Mouse (Mus musculus): ENCODE data around the gene Grem1. TPM values are rescaled to one million over a fixed set of nuclear protein-coding genes. Genes with fewer than 3 reads are reported as not detected.

Grem1 gene
- polyA plus RNA-seq, 1 experiment from 2014 or later = 3.3 TPM

DNA sequence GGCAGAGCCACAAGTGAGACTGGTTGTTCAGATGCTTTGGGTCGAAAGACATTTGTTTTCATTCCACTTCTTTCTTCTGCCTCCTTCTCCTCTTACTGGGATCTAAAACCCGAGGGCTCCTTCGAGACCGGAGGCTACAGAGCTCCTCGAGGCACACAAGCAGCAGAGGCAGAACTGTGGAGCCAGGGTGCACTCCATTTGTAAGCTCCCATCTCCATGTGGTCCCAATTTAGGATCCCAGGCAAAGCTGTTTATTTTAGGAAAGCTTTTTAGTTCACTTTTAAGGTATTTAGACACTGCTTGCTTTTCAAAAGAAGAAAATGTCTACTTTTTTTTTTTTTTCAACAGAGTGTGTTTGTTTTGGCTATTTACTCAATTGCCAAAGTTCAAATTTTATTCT is 42.4 kb upstream of the Grem1 start:
- TF ChIP-seq CTCF (IDR thresholded peaks at IDR 0.05; ENCODE audit: low read depth) = no peak
- no peak for TF ChIP-seq EP300 (optimal IDR thresholded peaks at IDR 0.05)
- H3K9me3 ChIP-seq (ENCODE audit: control insufficient read depth, low read length) = no peaks in the 10 kb centered on the region
- H3K27me3 ChIP-seq (ENCODE audit: control insufficient read depth, insufficient read depth, low read length) = no peaks in the 10 kb centered on the region
- no peaks in the 10 kb centered on the region for H3K4me1 ChIP-seq (replicated peaks; ENCODE audit: control insufficient read depth, insufficient read depth)
- H3K4me3 ChIP-seq (ENCODE audit: low read depth, low read length) = no peak overlapping the region
- no peak for DNase-seq (ENCODE audit: low spot score)
- H3K4me2 ChIP-seq (replicated peaks; ENCODE audit: low read depth) = no peak overlapping the region
- 71% methylated on average over 5 of the region's 5 CpGs for WGBS
- H3K9ac ChIP-seq (ENCODE audit: low read length) = no peak overlapping the region
- no peaks in the 10 kb centered on the region for H3K36me3 ChIP-seq (ENCODE audit: control insufficient read depth, insufficient read depth, low read length)
- no peak overlapping the region for H3K27ac ChIP-seq (replicated peaks)
- ATAC-seq (ENCODE audit: low FRiP score, low TSS enrichment) = no peak

DNA sequence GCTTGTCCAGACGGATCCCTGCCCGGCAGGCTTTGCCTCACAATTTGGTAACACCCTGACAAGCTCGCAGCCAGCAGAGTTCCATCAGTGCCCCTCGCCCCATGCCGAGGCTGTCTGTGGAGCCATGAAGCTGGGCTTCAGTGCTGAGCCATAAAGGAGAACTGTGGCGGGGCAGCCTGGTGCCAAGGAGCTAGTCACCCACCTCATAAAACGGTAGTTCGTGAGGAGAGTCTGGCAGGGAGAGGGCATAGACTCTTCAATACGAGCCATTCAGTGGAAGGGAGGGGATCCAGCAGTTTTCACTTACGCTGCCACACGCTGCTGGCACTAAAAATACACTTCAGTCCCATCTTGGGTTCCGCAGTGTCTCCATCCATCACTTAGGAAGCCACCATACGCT is 40.2 kb upstream of the Grem1 start:
- no peak for ATAC-seq (ENCODE audit: low FRiP score, low TSS enrichment)
- Histone ChIP-seq H3K4me1 (replicated peaks; ENCODE audit: control insufficient read depth, insufficient read depth) (no peaks in the 10 kb centered on the region), H3K9ac (ENCODE audit: low read length) (no peak overlapping the region), H3K36me3 (ENCODE audit: control insufficient read depth, insufficient read depth, low read length) (no peaks in the 10 kb centered on the region), H3K9me3 (ENCODE audit: control insufficient read depth, low read length) (no peaks in the 10 kb centered on the region), H3K27me3 (ENCODE audit: control insufficient read depth, insufficient read depth, low read length) (no peaks in the 10 kb centered on the region), H3K27ac (replicated peaks) (no peak overlapping the region), H3K4me2 (replicated peaks; ENCODE audit: low read depth) (no peak overlapping the region), H3K4me3 (ENCODE audit: low read depth, low read length) (no peak overlapping the region)
- DNase-seq (ENCODE audit: low spot score) = no peak
- TF ChIP-seq EP300 (optimal IDR thresholded peaks at IDR 0.05) = no peak
- no peak for TF ChIP-seq CTCF (IDR thresholded peaks at IDR 0.05; ENCODE audit: low read depth)
- 64% methylated on average over 13 of the region's 13 CpGs for WGBS

DNA sequence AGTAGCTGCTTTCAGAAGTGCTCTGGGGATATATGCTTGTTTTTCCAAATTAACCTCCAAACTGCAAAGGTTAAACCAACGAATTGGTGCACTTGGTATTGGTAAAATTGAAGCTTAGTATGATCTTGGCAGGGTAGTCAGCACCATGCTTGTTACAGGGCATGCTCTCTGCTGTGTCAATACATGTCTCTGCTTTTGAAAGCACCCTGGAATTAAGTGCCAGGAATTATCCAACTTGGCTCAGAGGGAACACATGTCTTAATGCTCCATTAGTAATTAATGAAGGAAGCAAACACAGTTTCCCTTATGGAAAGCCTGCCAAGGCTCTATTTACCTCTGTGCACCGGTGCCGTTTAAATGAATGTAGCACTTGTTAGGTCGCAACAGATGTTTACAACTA is 36.7 kb upstream of the Grem1 start:
- no peaks in the 10 kb centered on the region for H3K36me3 ChIP-seq (ENCODE audit: control insufficient read depth, insufficient read depth, low read length)
- no peak overlapping the region for H3K4me3 ChIP-seq (ENCODE audit: low read depth, low read length)
- WGBS = 50% methylated on average over 4 of the region's 4 CpGs
- H3K27ac ChIP-seq (replicated peaks) = no peak overlapping the region
- no peak overlapping the region for H3K9ac ChIP-seq (ENCODE audit: low read length)
- no peak overlapping the region for H3K4me2 ChIP-seq (replicated peaks; ENCODE audit: low read depth)
- no peak for TF ChIP-seq CTCF (IDR thresholded peaks at IDR 0.05; ENCODE audit: low read depth)
- no peak for TF ChIP-seq EP300 (optimal IDR thresholded peaks at IDR 0.05)
- DNase-seq (ENCODE audit: low spot score) (no peak), ATAC-seq (ENCODE audit: low FRiP score, low TSS enrichment) (no peak)
- H3K27me3 ChIP-seq (ENCODE audit: control insufficient read depth, insufficient read depth, low read length) = no peaks in the 10 kb centered on the region
- no peaks in the 10 kb centered on the region for H3K9me3 ChIP-seq (ENCODE audit: control insufficient read depth, low read length)
- H3K4me1 ChIP-seq (replicated peaks; ENCODE audit: control insufficient read depth, insufficient read depth) = no peaks in the 10 kb centered on the region

DNA sequence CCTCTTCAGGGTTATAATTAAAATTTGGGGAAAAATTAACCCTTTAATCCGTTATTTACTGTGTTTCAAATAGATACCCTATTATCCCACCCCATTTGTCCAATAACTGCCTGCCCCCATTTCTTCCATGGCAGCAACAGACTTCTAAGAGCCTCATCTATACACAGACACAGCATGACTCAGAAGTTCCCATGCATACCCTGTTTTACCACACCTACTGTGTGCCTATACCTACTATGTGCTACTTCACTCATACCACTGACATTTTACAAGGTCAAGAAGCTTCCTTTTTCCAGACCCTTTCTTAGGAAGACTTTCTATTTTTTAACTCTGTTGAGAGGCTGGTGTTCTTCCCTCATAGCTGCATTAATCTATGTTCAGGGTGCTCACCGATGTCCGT is 35.1 kb upstream of the Grem1 start:
- no peak for DNase-seq (ENCODE audit: low spot score)
- H3K27ac ChIP-seq (replicated peaks) = no peak overlapping the region
- H3K4me1 ChIP-seq (replicated peaks; ENCODE audit: control insufficient read depth, insufficient read depth) = no peaks in the 10 kb centered on the region
- no peak for ATAC-seq (ENCODE audit: low FRiP score, low TSS enrichment)
- no peaks in the 10 kb centered on the region for H3K9me3 ChIP-seq (ENCODE audit: control insufficient read depth, low read length)
- H3K36me3 ChIP-seq (ENCODE audit: control insufficient read depth, insufficient read depth, low read length) = no peaks in the 10 kb centered on the region
- no peak overlapping the region for H3K4me2 ChIP-seq (replicated peaks; ENCODE audit: low read depth)
- 80% methylated on average over 3 of the region's 3 CpGs for WGBS
- no peak overlapping the region for H3K9ac ChIP-seq (ENCODE audit: low read length)
- no peak for TF ChIP-seq EP300 (optimal IDR thresholded peaks at IDR 0.05)
- no peak for TF ChIP-seq CTCF (IDR thresholded peaks at IDR 0.05; ENCODE audit: low read depth)
- H3K4me3 ChIP-seq (ENCODE audit: low read depth, low read length) = no peak overlapping the region
- no peaks in the 10 kb centered on the region for H3K27me3 ChIP-seq (ENCODE audit: control insufficient read depth, insufficient read depth, low read length)

DNA sequence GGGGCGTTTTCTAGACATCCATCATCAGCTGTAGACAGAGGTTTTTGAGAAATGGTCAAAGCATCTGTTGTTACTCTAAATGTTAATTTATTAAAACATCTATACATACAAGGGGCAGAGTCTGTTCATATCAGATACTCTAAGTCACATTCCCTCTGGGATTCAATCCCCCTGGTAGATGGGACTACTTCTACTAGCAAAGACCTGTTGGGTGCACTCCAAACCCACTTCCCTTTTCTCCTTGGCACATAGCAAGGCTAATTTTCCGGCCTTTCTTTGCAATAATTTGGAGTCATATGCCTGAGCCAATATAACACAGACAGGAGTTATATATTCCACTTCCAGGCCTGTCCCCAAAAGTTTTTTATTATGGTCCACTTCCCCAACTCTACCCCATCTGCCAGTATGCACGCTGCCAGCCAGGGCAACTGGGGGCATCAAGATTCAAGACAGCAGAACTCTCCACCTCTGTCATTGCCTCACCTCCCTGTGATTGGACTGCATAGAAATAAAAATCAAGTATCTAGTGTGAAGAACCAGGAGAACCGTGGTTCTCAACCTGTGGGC is 30.5 kb upstream of the Grem1 start:
- TF ChIP-seq EP300 (optimal IDR thresholded peaks at IDR 0.05) = no peak
- no peak for TF ChIP-seq CTCF (IDR thresholded peaks at IDR 0.05; ENCODE audit: low read depth)
- Histone ChIP-seq H3K9me3 (ENCODE audit: control insufficient read depth, low read length) (no peaks in the 10 kb centered on the region), H3K4me1 (replicated peaks; ENCODE audit: control insufficient read depth, insufficient read depth) (no peaks in the 10 kb centered on the region), H3K4me3 (ENCODE audit: low read depth, low read length) (no peak overlapping the region), H3K27ac (replicated peaks) (no peak overlapping the region), H3K4me2 (replicated peaks; ENCODE audit: low read depth) (no peak overlapping the region), H3K9ac (ENCODE audit: low read length) (no peak overlapping the region), H3K36me3 (ENCODE audit: control insufficient read depth, insufficient read depth, low read length) (no peaks in the 10 kb centered on the region), H3K27me3 (ENCODE audit: control insufficient read depth, insufficient read depth, low read length) (no peaks in the 10 kb centered on the region)
- no peak for ATAC-seq (ENCODE audit: low FRiP score, low TSS enrichment)
- no peak for DNase-seq (ENCODE audit: low spot score)
- WGBS = 82% methylated on average over 4 of the region's 4 CpGs

DNA sequence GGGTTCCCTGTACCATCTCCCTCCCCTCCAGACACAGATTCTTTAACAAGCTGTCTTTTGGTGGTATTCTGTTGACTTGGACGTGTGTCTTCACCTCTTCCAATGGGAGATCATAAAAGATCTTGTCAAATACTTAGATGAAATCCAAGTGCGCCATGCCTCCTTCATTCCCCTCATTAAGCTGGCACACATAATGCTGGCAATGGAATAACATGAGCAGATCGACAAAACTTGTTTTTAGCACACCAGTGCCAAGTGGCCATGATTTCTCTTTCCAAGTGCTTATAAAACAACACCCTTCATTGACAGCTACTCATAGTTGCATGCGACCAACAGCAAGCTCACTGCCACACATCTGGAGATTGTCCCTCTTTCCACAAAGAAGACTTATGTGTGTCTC is 29.4 kb upstream of the Grem1 start:
- H3K36me3 ChIP-seq (ENCODE audit: control insufficient read depth, insufficient read depth, low read length) = no peaks in the 10 kb centered on the region
- no peak overlapping the region for H3K27ac ChIP-seq (replicated peaks)
- TF ChIP-seq EP300 (optimal IDR thresholded peaks at IDR 0.05) (no peak), CTCF (IDR thresholded peaks at IDR 0.05; ENCODE audit: low read depth) (no peak)
- no peak for DNase-seq (ENCODE audit: low spot score)
- no peak overlapping the region for H3K4me3 ChIP-seq (ENCODE audit: low read depth, low read length)
- no peaks in the 10 kb centered on the region for H3K4me1 ChIP-seq (replicated peaks; ENCODE audit: control insufficient read depth, insufficient read depth)
- H3K9me3 ChIP-seq (ENCODE audit: control insufficient read depth, low read length) = no peaks in the 10 kb centered on the region
- no peak overlapping the region for H3K4me2 ChIP-seq (replicated peaks; ENCODE audit: low read depth)
- H3K27me3 ChIP-seq (ENCODE audit: control insufficient read depth, insufficient read depth, low read length) = no peaks in the 10 kb centered on the region
- ATAC-seq (ENCODE audit: low FRiP score, low TSS enrichment) = no peak
- 80% methylated on average over 4 of the region's 4 CpGs for WGBS
- H3K9ac ChIP-seq (ENCODE audit: low read length) = no peak overlapping the region
